Mouse (Mus musculus) cortical plate, adult 2 months (tissue): ENCODE measurements around the gene Myo9b.
"Not testable (repeated sequence)": the region's sequence is repeated elsewhere in the genome, so short reads cannot be mapped to it uniquely, and the experiment has no call there.

ENCODE experiments used
- CTCF ChIP-seq: fragments of 200-500 bp; IDR thresholded peaks from 2 replicates; pipeline ENCODE4 v1.5.1; 2011; ENCODE audit warnings: mild to moderate bottlenecking, control low read depth, low read length; ENCODE audit not compliant: insufficient read depth; ENCODE audit errors: extremely low read depth
- POLR2A ChIP-seq: fragments of 200-500 bp; IDR thresholded peaks from 2 replicates; pipeline ENCODE4 v1.6.1; 2011; ENCODE audit warnings: mild to moderate bottlenecking, low read length, control low read depth; ENCODE audit not compliant: insufficient read depth; ENCODE audit errors: extremely low read depth

GRCm38 (mm10) chr8:71337834-71338233 is 65.3 kb downstream of the Myo9b start:
- TF ChIP-seq CTCF, POLR2A: not testable (repeated sequence)
